Mouse (Mus musculus) megakaryocyte, embryonic 14.5 days (primary cell): ENCODE data around the gene Sox6.

Experiments
- FLI1 ChIP-seq: IDR thresholded peaks from 2 replicates; pipeline ENCODE4 v1.6.1; 2012; ENCODE audit warnings: low read length, inconsistent platforms, mixed read lengths
- GATA1 ChIP-seq: IDR thresholded peaks from 3 replicates; pipeline ENCODE4 v1.6.1; 2012; ENCODE audit warnings: mixed read lengths, low read length, inconsistent platforms, borderline replicate concordance

GRCm38 (mm10) chr7:115724404-115724803 lies 314.2 kb downstream of the Sox6 start:
- TF ChIP-seq GATA1 (no peak), FLI1 (no peak)
